Mouse (Mus musculus): ENCODE measurements around the gene Ly75.

- no peak for TF ChIP-seq CTCF (IDR thresholded peaks at IDR 0.05)
- no peak for TF ChIP-seq EP300 (IDR thresholded peaks at IDR 0.05)
Measured at GRCm38 (mm10) chr2:60430315-60431021, 47.4 kb upstream of the Ly75 start.

Measured in lung, postnatal 0 days (tissue).